Mouse (Mus musculus) lung, postnatal 0 days (tissue): ENCODE data around the gene Ipo5.
A peak's percentile ranks its signal among the peaks of the same experiment; 100 is the strongest.

ENCODE experiments used
- CTCF ChIP-seq: IDR thresholded peaks from 2 replicates; pipeline ENCODE4 v1.5.1; 2016; ENCODE audit warnings: antibody characterized with exemption, mild to moderate bottlenecking
- EP300 ChIP-seq: IDR thresholded peaks from 2 replicates; pipeline ENCODE4 v1.6.1; 2016; ENCODE audit warnings: antibody characterized with exemption, mild to moderate bottlenecking, control low read depth

- no peak for TF ChIP-seq CTCF
- TF ChIP-seq EP300 = 0 out of 2 replicates have a peak, but pooled peaks have one; percentile 22
Observed at GRCm38 (mm10) chr14:120921805-120922204, 10.8 kb downstream of the Ipo5 start.
